Mouse (Mus musculus) forebrain, embryonic 12.5 days (tissue): ENCODE results near the gene Fto. TPM values are rescaled to one million over a fixed set of nuclear protein-coding genes. Genes with fewer than 3 reads are reported as not detected.
A peak's percentile ranks its signal among the peaks of the same experiment; 100 is the strongest.

Source experiments
- ATAC-seq: fragments of 200-750 bp; cut with Nextera tagmentation; 2 replicates; pipeline ENCODE4 v1.8.0; 2017; ENCODE audit warnings: moderate TSS enrichment; ENCODE audit not compliant: low FRiP score
- H3K27ac ChIP-seq: fragments of 300-500 bp; sonication (generic); 2 replicates; pipeline ENCODE4 v1.5.1; 2016; ENCODE audit warnings: mild to moderate bottlenecking
- H3K27me3 ChIP-seq: fragments of 300-500 bp; sonication (generic); 2 replicates; pipeline ENCODE4 v1.6.1; 2016; ENCODE audit warnings: mild to moderate bottlenecking
- H3K36me3 ChIP-seq: fragments of 300-500 bp; sonication (generic); replicated peaks from 2 replicates; pipeline ENCODE4 v1.6.1; 2016; ENCODE audit warnings: mild to moderate bottlenecking
- H3K4me1 ChIP-seq: fragments of 300-500 bp; sonication (generic); 2 replicates; pipeline ENCODE4 v1.6.1; 2016
- H3K4me2 ChIP-seq: fragments of 300-500 bp; sonication (generic); 2 replicates; pipeline ENCODE4 v1.6.1; 2016; ENCODE audit warnings: mild to moderate bottlenecking, moderate library complexity
- H3K4me3 ChIP-seq: fragments of 300-500 bp; sonication (generic); replicated peaks from 2 replicates; pipeline ENCODE4 v1.5.1; 2016; ENCODE audit warnings: mild to moderate bottlenecking
- H3K9ac ChIP-seq: fragments of 300-500 bp; sonication (generic); 2 replicates; pipeline ENCODE4 v1.6.1; 2016; ENCODE audit warnings: mild to moderate bottlenecking
- H3K9me3 ChIP-seq: fragments of 300-500 bp; sonication (generic); 2 replicates; pipeline ENCODE4 v1.6.1; 2016
- WGBS: fragments of 180-500 bp; shearing (Covaris S2); methylation state at CpG from one replicate; pipeline ENCODE4 v1.1.7; 2016; 5-methylcytosine and 5-hydroxymethylcytosine counted together
- polyA plus RNA-seq: library from polyadenylated mRNA; unstranded; fragments of >200 nt; fragmentation: Nextera tagmentation; extraction: Ambion mirVana; gene quantifications from 2 replicates; pipeline ENCODE4 v1.2.1, GENCODE M21; 2016

Fto gene
- polyA plus RNA-seq, 1 experiment from 2014 or later, result 105 TPM

DNA sequence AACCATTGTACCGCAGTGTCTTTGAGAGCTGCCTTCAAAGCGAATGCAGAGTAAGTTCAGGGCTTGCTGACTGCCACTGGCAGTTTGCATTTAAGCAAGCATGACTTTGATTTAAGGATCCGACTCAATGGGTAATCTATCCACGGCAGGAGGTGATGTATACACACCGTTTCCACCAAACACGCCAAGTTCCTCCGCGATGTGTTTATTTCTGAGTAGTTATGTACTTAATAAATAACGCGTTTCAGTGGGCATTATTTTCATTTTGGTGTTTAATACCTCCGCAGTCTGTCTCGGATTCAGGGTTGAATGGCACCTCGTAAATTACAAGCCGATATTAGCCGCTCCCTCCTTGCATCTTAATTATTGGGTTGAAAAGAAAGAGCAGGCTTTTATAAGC is 366.1 kb downstream of the Fto start:
- H3K9ac ChIP-seq, result no peak overlapping the region
- peaks cover 53% of the 10 kb centered on the region for H3K27me3 ChIP-seq
- ATAC-seq, result no peak
- no peak overlapping the region for H3K4me3 ChIP-seq
- H3K4me2 ChIP-seq, result no peak overlapping the region
- no peaks in the 10 kb centered on the region for H3K9me3 ChIP-seq
- no peaks in the 10 kb centered on the region for H3K36me3 ChIP-seq
- 37% methylated on average over 15 of the region's 15 CpGs for WGBS
- no peak overlapping the region for H3K27ac ChIP-seq
- H3K4me1 ChIP-seq, result peaks cover 12% of the 10 kb centered on the region

DNA sequence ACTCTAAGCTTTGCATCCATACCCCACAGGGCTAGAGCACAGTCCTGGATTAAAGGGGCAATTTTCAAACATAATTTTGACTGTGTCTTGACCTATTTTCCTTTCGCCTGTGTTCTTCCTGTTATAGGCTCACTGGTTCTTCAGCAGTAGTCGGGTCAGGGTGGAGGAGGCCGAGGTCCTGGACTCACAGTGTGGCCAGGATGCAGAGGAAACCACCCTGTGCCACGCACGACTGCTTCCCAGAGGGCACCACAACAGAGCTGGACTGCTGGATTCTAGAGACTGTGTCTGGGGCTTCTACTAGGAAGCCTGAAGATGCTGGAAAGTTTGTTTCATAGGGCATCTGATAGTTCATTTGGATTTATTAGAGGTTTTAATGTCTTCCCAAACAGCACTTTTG is 366.8 kb downstream of the Fto start:
- ATAC-seq, result no peak
- peaks cover 56% of the 10 kb centered on the region for H3K27me3 ChIP-seq
- H3K9me3 ChIP-seq, result no peaks in the 10 kb centered on the region
- no peak overlapping the region for H3K27ac ChIP-seq
- WGBS, result 77% methylated on average over 5 of the region's 5 CpGs
- H3K4me2 ChIP-seq, result no peak overlapping the region
- H3K9ac ChIP-seq, result no peak overlapping the region
- no peak overlapping the region for H3K4me3 ChIP-seq
- H3K36me3 ChIP-seq, result no peaks in the 10 kb centered on the region
- H3K4me1 ChIP-seq, result peaks cover 18% of the 10 kb centered on the region

- Histone ChIP-seq H3K36me3 (no peaks in the 10 kb centered on the region), H3K4me3 (no peak overlapping the region), H3K27ac (no peak overlapping the region), H3K4me2 (no peak overlapping the region), H3K9me3 (no peaks in the 10 kb centered on the region), H3K4me1 (peaks cover 11% of the 10 kb centered on the region; the same call in 1 of the 2 replicates), H3K9ac (no peak overlapping the region), H3K27me3 (peaks cover 43% of the 10 kb centered on the region)
- no peak for ATAC-seq
- WGBS, result 77% methylated on average over 6 of the region's 6 CpGs
Observed at GRCm38 (mm10) chr8:91684596-91685317, 371.4 kb downstream of the Fto start.

GRCm38 (mm10) chr8:91685408-91685807 is 372.1 kb downstream of the Fto start:
- 34% methylated on average over 3 of the region's 3 CpGs for WGBS
- peaks cover 7% of the 10 kb centered on the region; the same call in 1 of the 2 replicates for H3K4me1 ChIP-seq
- H3K36me3 ChIP-seq, result no peaks in the 10 kb centered on the region
- H3K9ac ChIP-seq, result no peak overlapping the region
- H3K9me3 ChIP-seq, result no peaks in the 10 kb centered on the region
- H3K4me2 ChIP-seq, result no peak overlapping the region
- ATAC-seq, result no peak
- H3K27me3 ChIP-seq, result peaks cover 43% of the 10 kb centered on the region
- H3K4me3 ChIP-seq, result no peak overlapping the region
- no peak overlapping the region for H3K27ac ChIP-seq

DNA sequence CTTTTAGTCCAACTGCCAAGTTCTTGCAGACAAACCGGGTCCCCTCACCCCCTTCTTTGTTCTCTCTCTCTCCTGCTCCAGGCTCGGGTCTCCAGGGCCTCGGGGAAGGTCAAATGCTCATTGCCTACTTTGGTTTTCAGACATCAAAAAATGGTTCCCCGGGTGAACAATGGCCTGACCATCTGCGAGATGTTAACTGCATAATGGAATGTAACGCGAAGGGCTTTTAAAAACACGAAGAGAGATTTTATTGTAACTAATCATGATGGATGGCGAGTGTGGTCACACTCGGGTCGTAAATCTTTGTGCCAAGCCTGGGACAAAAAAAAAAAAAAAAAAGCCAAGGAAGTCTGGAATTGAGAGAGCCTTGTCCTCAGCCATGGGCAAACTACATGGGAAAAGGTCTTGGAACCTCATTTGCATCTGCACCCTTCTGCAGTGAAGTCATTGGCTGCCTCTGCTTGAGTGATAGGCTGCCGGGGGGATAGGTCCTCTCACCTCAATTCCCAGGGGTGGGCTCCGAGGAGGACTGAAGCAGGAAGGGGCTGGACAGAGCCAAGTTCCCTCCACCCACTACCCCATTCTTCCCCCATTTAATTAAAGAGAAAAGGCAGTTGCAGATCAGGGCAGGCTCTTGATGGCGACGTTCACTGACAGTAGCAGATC is 378.9 kb downstream of the Fto start:
- Histone ChIP-seq H3K4me2 (no peak overlapping the region), H3K36me3 (no peaks in the 10 kb centered on the region), H3K4me1 (peaks cover 9% of the 10 kb centered on the region), H3K27me3 (peaks cover 10% of the 10 kb centered on the region; the same call in 1 of the 2 replicates), H3K9ac (no peak overlapping the region), H3K9me3 (no peaks in the 10 kb centered on the region), H3K4me3 (no peak overlapping the region), H3K27ac (no peak overlapping the region)
- 48% methylated on average over 15 of the region's 15 CpGs for WGBS
- no peak for ATAC-seq

DNA sequence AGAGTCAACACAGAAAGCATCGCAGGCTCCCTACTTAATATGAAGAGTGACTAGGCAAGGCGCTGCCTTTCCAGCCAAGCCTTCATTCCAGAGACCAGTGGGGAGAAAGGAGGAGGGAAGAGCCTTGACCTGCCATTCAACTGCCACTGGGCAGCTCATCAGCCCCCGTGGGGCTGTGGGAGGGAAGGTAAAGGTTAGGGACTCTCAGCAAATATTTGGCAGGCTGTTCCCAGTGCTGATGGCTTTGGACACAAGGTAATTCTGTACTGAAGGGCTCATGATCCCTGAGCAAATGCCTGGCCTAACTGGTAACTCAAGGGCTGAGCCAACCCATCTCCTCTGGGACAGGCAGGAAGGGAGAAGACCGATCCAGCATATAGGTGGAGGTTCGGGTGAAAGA is 393.2 kb downstream of the Fto start:
- Histone ChIP-seq H3K9me3 (no peaks in the 10 kb centered on the region), H3K4me2 (no peak overlapping the region), H3K36me3 (no peaks in the 10 kb centered on the region), H3K4me3 (no peak overlapping the region), H3K9ac (no peak overlapping the region), H3K27me3 (peaks cover 43% of the 10 kb centered on the region), H3K4me1 (peaks cover 28% of the 10 kb centered on the region), H3K27ac (no peak overlapping the region)
- 85% methylated on average over 5 of the region's 5 CpGs for WGBS
- ATAC-seq, result no peak

- Histone ChIP-seq H3K27me3 (peaks cover 58% of the 10 kb centered on the region), H3K27ac (no peak overlapping the region), H3K4me2 (no peak overlapping the region), H3K9me3 (no peaks in the 10 kb centered on the region), H3K4me3 (no peak overlapping the region), H3K36me3 (no peaks in the 10 kb centered on the region), H3K4me1 (peaks cover 49% of the 10 kb centered on the region), H3K9ac (no peak overlapping the region)
- 21% methylated on average over 7 of the region's 7 CpGs for WGBS
- ATAC-seq, result no peak
Observed at GRCm38 (mm10) chr8:91708661-91709060, 395.3 kb downstream of the Fto start.

- H3K27me3 ChIP-seq, result peaks cover 61% of the 10 kb centered on the region
Observed at GRCm38 (mm10) chr8:91709768-91710167, 396.4 kb downstream of the Fto start.

GRCm38 (mm10) chr8:91711202-91711601 is 397.9 kb downstream of the Fto start:
- Histone ChIP-seq H3K9me3 (no peaks in the 10 kb centered on the region), H3K4me1 (peaks cover 65% of the 10 kb centered on the region), H3K27me3 (peaks cover 68% of the 10 kb centered on the region), H3K9ac (no peak overlapping the region), H3K4me3 (no peak overlapping the region), H3K4me2 (no peak overlapping the region), H3K36me3 (no peaks in the 10 kb centered on the region), H3K27ac (no peak overlapping the region)
- ATAC-seq, result no peak; the same call in 1 of the 2 replicates
- 47% methylated on average over 6 of the region's 6 CpGs for WGBS

More at GRCm38 (mm10) chr8:91709768-91710167, 396.4 kb downstream of the Fto start:
- Histone ChIP-seq H3K9me3 (no peaks in the 10 kb centered on the region), H3K4me1 (peaks cover 57% of the 10 kb centered on the region), H3K4me3 (no peak overlapping the region), H3K27ac (no peak overlapping the region), H3K36me3 (no peaks in the 10 kb centered on the region), H3K9ac (no peak overlapping the region), H3K4me2 (no peak overlapping the region)
- 15% methylated on average over 7 of the region's 7 CpGs for WGBS
- ATAC-seq, result no peak

- Histone ChIP-seq H3K36me3 (no peaks in the 10 kb centered on the region), H3K27ac (no peak overlapping the region), H3K4me2 (no peak overlapping the region; the same call in 1 of the 2 replicates), H3K9ac (no peak overlapping the region), H3K27me3 (peaks cover 70% of the 10 kb centered on the region), H3K4me3 (no peak overlapping the region), H3K9me3 (no peaks in the 10 kb centered on the region), H3K4me1 (peaks cover 65% of the 10 kb centered on the region)
- 22% methylated on average over 6 of the region's 6 CpGs for WGBS
- no peak for ATAC-seq
Observed at GRCm38 (mm10) chr8:91711981-91712598, 398.8 kb downstream of the Fto start.

DNA sequence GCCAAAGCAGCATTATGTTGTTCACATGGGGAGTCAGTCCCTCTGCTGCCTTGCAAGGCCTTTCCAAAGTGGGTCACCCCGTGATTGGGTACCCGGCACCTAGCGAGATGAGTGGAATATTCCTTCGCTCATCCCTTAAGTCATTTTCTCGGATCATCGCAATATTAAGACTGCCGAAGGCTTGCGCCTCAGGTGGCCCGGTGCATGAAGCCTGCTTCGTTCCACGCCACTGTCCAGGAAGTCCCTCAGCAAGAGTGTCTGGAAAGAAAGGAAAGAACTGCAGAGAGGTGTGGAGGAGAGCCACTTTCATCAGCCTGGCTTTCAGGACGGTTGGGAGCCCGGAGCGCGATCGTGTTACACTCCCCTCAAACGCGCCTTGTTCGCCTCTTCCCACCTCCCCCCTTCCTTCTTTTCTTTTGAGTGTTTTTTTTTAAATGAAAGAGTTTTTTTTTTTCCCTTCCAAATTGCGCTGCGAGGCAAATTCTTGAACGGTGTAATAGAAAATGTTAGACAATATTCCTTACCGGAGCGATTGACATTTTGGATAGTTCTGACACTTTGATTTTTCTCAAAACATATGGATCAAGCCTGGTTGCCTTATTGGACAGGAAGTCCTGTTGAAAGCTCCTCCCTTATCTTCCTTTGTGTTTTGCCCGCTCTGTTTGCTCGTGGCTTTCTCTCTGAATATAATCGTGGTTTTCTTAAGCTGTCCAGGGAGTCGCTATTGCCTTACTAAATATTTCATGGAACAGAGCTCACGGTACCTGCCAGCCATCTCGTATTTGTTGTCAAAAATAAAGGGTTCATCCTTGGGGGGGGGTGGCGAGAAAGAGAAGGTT is 399.6 kb downstream of the Fto start:
- H3K27me3 ChIP-seq, result peaks cover 78% of the 10 kb centered on the region
- no peak overlapping the region for H3K27ac ChIP-seq
- H3K4me2 ChIP-seq, result peak overlapping the region; percentile 50
- peak overlapping the region; percentile 30 for H3K4me3 ChIP-seq
- H3K9ac ChIP-seq, result peak overlapping the region; percentile 45
- WGBS, result 4% methylated on average over 31 of the region's 31 CpGs
- no peak for ATAC-seq
- H3K4me1 ChIP-seq, result peaks cover 65% of the 10 kb centered on the region
- no peaks in the 10 kb centered on the region for H3K36me3 ChIP-seq
- no peaks in the 10 kb centered on the region for H3K9me3 ChIP-seq
